Mouse (Mus musculus) brain, embryonic 14.5 days (tissue): ENCODE data around the gene Banf1.

ENCODE experiments used
- CTCF ChIP-seq: fragments of 200-500 bp; IDR thresholded peaks from 2 replicates; pipeline ENCODE4 v1.5.1; 2012; ENCODE audit warnings: inconsistent platforms, mild to moderate bottlenecking, moderate library complexity, borderline replicate concordance; ENCODE audit not compliant: insufficient read depth, insufficient read length; ENCODE audit errors: extremely low read depth
- POLR2A ChIP-seq: fragments of 200-500 bp; IDR thresholded peaks from 2 replicates; pipeline ENCODE4 v1.6.1; 2012; ENCODE audit warnings: mild to moderate bottlenecking, inconsistent platforms, borderline replicate concordance; ENCODE audit not compliant: poor library complexity, insufficient read depth, insufficient read length, severe bottlenecking; ENCODE audit errors: extremely low read depth

DNA sequence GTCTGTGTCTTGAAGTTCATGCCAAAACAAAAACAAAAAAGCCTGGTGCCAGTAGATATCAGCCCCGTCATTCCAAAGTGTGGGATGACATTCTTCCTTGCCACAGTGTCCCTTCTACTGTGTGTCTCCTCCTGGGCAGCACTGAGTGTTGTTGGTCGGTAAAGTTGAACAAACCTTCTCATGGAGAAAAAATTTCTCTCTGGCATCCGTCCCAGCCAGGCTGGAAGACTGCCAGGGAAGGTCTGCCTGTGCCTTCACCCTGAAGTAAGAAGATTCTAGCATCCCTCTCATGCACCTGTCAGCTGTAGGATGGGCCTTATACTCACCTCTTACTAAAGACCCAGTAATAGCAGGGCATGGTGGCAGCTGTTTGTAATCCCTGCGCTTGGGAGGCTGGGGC is 25.9 kb upstream of the Banf1 start:
- TF ChIP-seq CTCF (no peak), POLR2A (no peak)
